Mouse (Mus musculus): ENCODE measurements at regions not wholly inside any gene's neighbourhood (a gene's known extent, or its start where the extent isn't known, plus 50 kb on each side); places are given as distances from the start of the nearest gene placed in this dataset.

DNA sequence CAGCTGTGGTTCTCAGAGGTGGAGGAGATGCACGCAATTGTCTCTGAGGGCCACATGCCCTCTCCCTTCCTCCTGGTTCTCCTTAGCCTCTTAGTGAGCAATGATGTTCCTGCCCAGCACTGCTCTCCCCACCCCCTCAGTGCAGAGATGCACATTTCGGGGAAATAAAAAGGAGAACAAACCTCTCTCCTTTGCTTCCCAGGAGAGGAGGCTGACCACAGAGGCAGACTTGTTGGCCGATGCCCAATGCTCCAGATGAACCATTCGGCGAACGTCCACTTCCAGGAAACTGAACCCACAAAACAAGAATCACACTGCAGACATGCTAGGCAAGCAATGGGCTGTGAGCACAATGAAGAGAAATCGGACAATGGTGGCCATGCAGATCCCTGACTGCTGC lies 169.8 kb upstream of the Irf2bp2 start (continued):
- TF ChIP-seq ETS1 (IDR thresholded peaks at IDR 0.05; ENCODE audit: low read depth, low read length) = peak; percentile 59; the same call in 1 of the 2 replicates
- no peak for TF ChIP-seq MYC (IDR thresholded peaks at IDR 0.05; ENCODE audit: low read depth, low read length)

DNA sequence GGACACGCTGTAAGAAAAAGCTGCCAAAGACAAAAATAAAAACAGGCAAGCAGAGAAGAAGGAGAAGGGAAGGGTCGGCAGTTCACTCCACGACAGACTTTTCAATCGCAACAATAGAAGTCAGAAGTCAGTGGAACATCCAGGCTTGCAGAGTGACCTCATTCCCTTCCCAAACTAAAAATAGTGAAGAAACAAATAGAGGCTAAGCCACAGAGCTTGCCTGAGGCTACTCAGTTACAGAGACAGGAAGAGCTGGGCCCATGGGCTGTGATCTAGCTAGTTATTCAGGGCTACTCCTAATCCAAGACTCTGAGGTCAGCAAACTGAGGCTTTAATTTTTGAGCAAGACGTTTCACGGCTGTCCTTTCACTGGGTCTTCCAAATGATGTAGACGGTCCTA lies 165.9 kb upstream of the Irf2bp2 start:
- peaks cover 0 to 19% of the 10 kb centered on the region in 2 experiments; a peak in 1 of 4 replicates for H3K36me3 ChIP-seq (ENCODE audit: control insufficient read depth in 1 of 2, insufficient read depth in 2 of 2, low read length in 2 of 2)
- TF ChIP-seq TAL1 (IDR thresholded peaks at IDR 0.05; ENCODE audit: low read length) = no peak
- H3K27me3 ChIP-seq (ENCODE audit: control insufficient read depth in 1 of 2, insufficient read depth in 2 of 2, low read length in 2 of 2) = no peaks in the 10 kb centered on the region
- no peaks in the 10 kb centered on the region for H3K9me3 ChIP-seq (replicated peaks; ENCODE audit: insufficient read depth, low read length)
- DNase-seq (ENCODE audit: low read depth, low spot score) = no peak
- no peak overlapping the region for H3K27ac ChIP-seq (ENCODE audit: control insufficient read depth, low read depth, low read length)
- no peaks in the 10 kb centered on the region for H3K79me2 ChIP-seq (ENCODE audit: control insufficient read depth, insufficient read depth, low read length, poor library complexity)
- no peak overlapping the region for H3K4me3 ChIP-seq (ENCODE audit: control insufficient read depth in 1 of 2, insufficient read depth in 1 of 2, low read depth in 2 of 2, low read length in 2 of 2)
- H3K4me1 ChIP-seq (ENCODE audit: control insufficient read depth in 1 of 2, insufficient read depth in 2 of 2, low read length in 2 of 2) = peaks cover 2 to 30% of the 10 kb centered on the region in 2 experiments; a peak in 3 of 4 replicates
- no peak overlapping the region for H3K9ac ChIP-seq (ENCODE audit: control insufficient read depth, low read depth, low read length, poor library complexity, severe bottlenecking)

DNA sequence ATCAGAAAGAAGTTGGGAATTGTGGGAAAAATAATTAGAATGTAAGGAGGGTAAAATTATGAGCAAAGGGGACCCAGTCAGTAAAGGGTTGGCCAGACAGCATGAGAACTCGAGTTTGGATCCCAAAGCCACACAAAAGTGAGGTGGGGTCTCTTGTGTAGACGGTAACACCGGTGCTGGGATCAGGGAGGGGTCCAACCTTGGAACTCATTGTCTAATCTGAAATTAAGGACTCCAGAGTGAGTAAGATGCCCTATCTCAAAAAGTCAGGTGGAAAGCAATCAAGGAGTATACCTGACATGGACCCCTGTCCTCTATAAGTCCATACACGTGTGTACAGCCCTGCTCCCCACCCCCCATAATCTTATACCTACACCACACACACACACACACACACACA lies 165.2 kb upstream of the Irf2bp2 start:
- Histone ChIP-seq H3K9ac (ENCODE audit: control insufficient read depth, low read depth, low read length, poor library complexity, severe bottlenecking) (no peak overlapping the region), H3K27ac (ENCODE audit: control insufficient read depth, low read depth, low read length) (no peak overlapping the region), H3K4me3 (ENCODE audit: control insufficient read depth in 1 of 2, insufficient read depth in 1 of 2, low read depth in 2 of 2, low read length in 2 of 2) (no peak overlapping the region), H3K36me3 (ENCODE audit: control insufficient read depth in 1 of 2, insufficient read depth in 2 of 2, low read length in 2 of 2) (peaks cover 0 to 15% of the 10 kb centered on the region in 2 experiments; a peak in 1 of 4 replicates), H3K9me3 (replicated peaks; ENCODE audit: insufficient read depth, low read length) (no peaks in the 10 kb centered on the region), H3K27me3 (ENCODE audit: control insufficient read depth in 1 of 2, insufficient read depth in 2 of 2, low read length in 2 of 2) (no peaks in the 10 kb centered on the region), H3K79me2 (ENCODE audit: control insufficient read depth, insufficient read depth, low read length, poor library complexity) (no peaks in the 10 kb centered on the region), H3K4me1 (ENCODE audit: control insufficient read depth in 1 of 2, insufficient read depth in 2 of 2, low read length in 2 of 2) (peaks cover 2 to 23% of the 10 kb centered on the region in 2 experiments; a peak in 3 of 4 replicates)
- no peak for DNase-seq (ENCODE audit: low read depth, low spot score)
- TF ChIP-seq JUND (IDR thresholded peaks at IDR 0.05; ENCODE audit: low read depth, low read length) = no peak
- no peak for TF ChIP-seq MXI1 (IDR thresholded peaks at IDR 0.05; ENCODE audit: low read depth, low read length)
- no peak for TF ChIP-seq ZNF384 (IDR thresholded peaks at IDR 0.05; ENCODE audit: low read depth, low read length)
- TF ChIP-seq SMC3 (IDR thresholded peaks at IDR 0.05; ENCODE audit: low read depth, low read length) = no peak
- no peak for TF ChIP-seq RAD21 (IDR thresholded peaks at IDR 0.05; ENCODE audit: low read depth, low read length)

DNA sequence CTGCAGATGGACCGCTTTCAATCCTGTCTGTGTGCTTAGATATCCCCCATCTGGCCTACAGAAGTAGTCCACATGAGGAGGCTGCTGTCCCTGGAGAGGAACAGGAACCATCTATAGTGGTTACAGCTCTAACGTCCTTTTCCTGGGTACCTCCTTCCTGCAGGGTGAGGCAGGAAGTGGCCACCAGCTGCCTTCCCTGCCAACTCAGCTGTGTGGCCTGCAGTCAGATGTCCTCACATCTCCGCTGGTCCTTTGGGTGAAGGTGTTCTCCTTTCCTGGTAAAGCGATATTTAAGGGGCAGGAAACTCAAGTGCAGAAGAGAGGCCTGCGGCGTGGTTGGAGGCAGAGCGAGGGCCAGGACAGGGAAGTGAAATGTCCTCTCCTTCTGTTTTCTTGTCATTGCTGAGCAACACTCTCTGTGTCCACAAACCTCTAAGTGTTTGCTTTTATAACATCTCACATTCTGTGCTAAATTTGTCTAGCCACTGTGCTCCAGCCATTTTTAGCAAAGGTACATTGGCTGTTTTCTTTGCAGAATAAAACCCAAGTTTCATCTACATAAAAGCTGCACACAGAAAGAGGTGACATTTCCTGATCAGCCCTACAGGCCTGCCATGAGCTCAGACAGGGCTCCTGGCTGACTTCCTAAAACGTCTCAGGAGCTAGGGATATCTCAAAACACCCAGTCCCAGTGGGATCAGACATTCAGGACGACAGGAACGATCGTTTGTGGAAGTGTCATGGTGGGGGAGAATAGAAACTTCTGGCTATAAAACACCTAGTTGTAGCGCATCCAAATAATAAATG lies 164.4 kb upstream of the Irf2bp2 start:
- TF ChIP-seq MXI1 (IDR thresholded peaks at IDR 0.05; ENCODE audit: low read depth, low read length) = no peak
- TF ChIP-seq USF1 (IDR thresholded peaks at IDR 0.05; ENCODE audit: low read depth, low read length) = no peak
- TF ChIP-seq ELF1 (IDR thresholded peaks at IDR 0.05; ENCODE audit: low read depth, low read length) = 0 out of 2 replicates have a peak, but pooled peaks have one; percentile 17
- no peak for TF ChIP-seq TCF12 (IDR thresholded peaks at IDR 0.05; ENCODE audit: low read depth, low read length)
- no peak for TF ChIP-seq TBP (IDR thresholded peaks at IDR 0.05; ENCODE audit: low read depth, low read length)
- 0 out of 2 replicates have a peak, but pooled peaks have one; percentile 18 for TF ChIP-seq SIN3A (IDR thresholded peaks at IDR 0.05; ENCODE audit: low read length)
- TF ChIP-seq KAT2A (conservative IDR thresholded peaks at IDR 0.05; ENCODE audit: low read depth, low read length) = no peak
- TF ChIP-seq SMC3 (IDR thresholded peaks at IDR 0.05; ENCODE audit: low read depth, low read length) = no peak; the same call in 1 of the 2 replicates
- peak; percentile 13 for TF ChIP-seq RAD21 (IDR thresholded peaks at IDR 0.05; ENCODE audit: low read depth, low read length)
- TF ChIP-seq POLR2AphosphoS2 (IDR thresholded peaks at IDR 0.05; ENCODE audit: low read length) = no peak
- no peak for TF ChIP-seq TAL1 (IDR thresholded peaks at IDR 0.05; ENCODE audit: low read length)
- TF ChIP-seq RCOR1 (IDR thresholded peaks at IDR 0.05; ENCODE audit: low read depth, low read length) = no peak
- TF ChIP-seq EP300 (IDR thresholded peaks at IDR 0.05; ENCODE audit: low read depth in 1 of 2, low read length in 2 of 2) = peak in 1 of 2 experiments; percentile 39; a peak in 2 of 4 replicates
- no peak for TF ChIP-seq ZKSCAN1 (IDR thresholded peaks at IDR 0.05; ENCODE audit: low read depth, low read length)
- TF ChIP-seq GATA1 (IDR thresholded peaks at IDR 0.05; ENCODE audit: low read depth, low read length) = no peak
- peak; percentile 69 for TF ChIP-seq ETS1 (IDR thresholded peaks at IDR 0.05; ENCODE audit: low read depth, low read length)
- no peak for TF ChIP-seq JUND (IDR thresholded peaks at IDR 0.05; ENCODE audit: low read depth, low read length)
- peak; percentile 6; the same call in 1 of the 2 replicates for TF ChIP-seq ZC3H11A (IDR thresholded peaks at IDR 0.05; ENCODE audit: low read depth, low read length)
- TF ChIP-seq CHD2 (IDR thresholded peaks at IDR 0.05; ENCODE audit: low read length) = no peak
- no peak overlapping the region for H3K4me3 ChIP-seq (ENCODE audit: control insufficient read depth in 1 of 2, insufficient read depth in 1 of 2, low read depth in 2 of 2, low read length in 2 of 2)
- H3K9ac ChIP-seq (ENCODE audit: control insufficient read depth, low read depth, low read length, poor library complexity, severe bottlenecking) = no peak overlapping the region
- no peaks in the 10 kb centered on the region for H3K9me3 ChIP-seq (replicated peaks; ENCODE audit: insufficient read depth, low read length)
- peak overlapping the region; percentile 35; the same call in 1 of the 2 replicates for H3K27ac ChIP-seq (ENCODE audit: control insufficient read depth, low read depth, low read length)
- H3K36me3 ChIP-seq (ENCODE audit: control insufficient read depth in 1 of 2, insufficient read depth in 2 of 2, low read length in 2 of 2) = peaks cover 0 to 8% of the 10 kb centered on the region in 2 experiments; a peak in 1 of 4 replicates
- peaks cover 0 to 15% of the 10 kb centered on the region in 2 experiments; a peak in 3 of 4 replicates for H3K4me1 ChIP-seq (ENCODE audit: control insufficient read depth in 1 of 2, insufficient read depth in 2 of 2, low read length in 2 of 2)
- H3K79me2 ChIP-seq (ENCODE audit: control insufficient read depth, insufficient read depth, low read length, poor library complexity) = no peaks in the 10 kb centered on the region
- peak; percentile 45 for DNase-seq (ENCODE audit: low read depth, low spot score)
- no peaks in the 10 kb centered on the region for H3K27me3 ChIP-seq (ENCODE audit: control insufficient read depth in 1 of 2, insufficient read depth in 2 of 2, low read length in 2 of 2)
